Mouse (Mus musculus): ENCODE data around the gene Cyth1.

DNA sequence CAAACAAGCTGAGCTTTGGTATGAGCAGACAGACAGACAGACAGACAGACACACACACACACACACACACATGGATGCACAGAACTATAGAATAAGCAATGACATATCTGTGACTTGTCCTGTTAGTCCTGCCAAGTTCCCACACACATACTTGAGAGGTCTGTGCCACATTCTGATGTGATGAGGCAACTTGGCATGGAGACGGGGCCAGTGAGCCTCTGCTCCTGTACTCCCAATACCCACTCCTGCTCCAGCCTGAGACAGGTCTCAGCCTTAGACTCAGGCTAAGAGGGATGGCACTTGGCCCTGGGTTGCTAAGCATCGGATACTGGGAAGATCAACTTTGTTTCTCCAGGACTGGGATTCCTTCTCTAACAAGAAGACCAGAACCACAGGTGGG lies 87.6 kb downstream of the Cyth1 start:
- no peak for TF ChIP-seq CTCF (conservative IDR thresholded peaks at IDR 0.05 in 1 of 2, IDR thresholded peaks at IDR 0.05 in 1 of 2; ENCODE audit: low read depth in 2 of 2, low read length in 2 of 2)
- no peak for TF ChIP-seq HCFC1 (IDR thresholded peaks at IDR 0.05; ENCODE audit: low read depth, low read length)
- TF ChIP-seq EP300 (IDR thresholded peaks at IDR 0.05; ENCODE audit: low read length): no peak
- no peak for TF ChIP-seq ZNF384 (IDR thresholded peaks at IDR 0.05; ENCODE audit: low read depth, low read length)
- TF ChIP-seq BHLHE40 (IDR thresholded peaks at IDR 0.05; ENCODE audit: low read depth, low read length): no peak
- no peak for TF ChIP-seq MEF2A (IDR thresholded peaks at IDR 0.05; ENCODE audit: borderline replicate concordance, low read depth, low read length)
- TF ChIP-seq TCF12 (IDR thresholded peaks at IDR 0.05; ENCODE audit: low read depth, low read length): no peak
- TF ChIP-seq RCOR1 (conservative IDR thresholded peaks at IDR 0.05; ENCODE audit: low read depth, low read length): no peak
- TF ChIP-seq NRF1 (IDR thresholded peaks at IDR 0.05; ENCODE audit: low read depth, low read length): no peak
- TF ChIP-seq SMC3 (IDR thresholded peaks at IDR 0.05; ENCODE audit: low read depth, low read length): no peak
- TF ChIP-seq ZMIZ1 (IDR thresholded peaks at IDR 0.05; ENCODE audit: low read depth, low read length): no peak; the same call in 1 of the 2 replicates
- no peak for TF ChIP-seq GABPA (IDR thresholded peaks at IDR 0.05; ENCODE audit: insufficient replicate concordance, low read depth, low read length)
- TF ChIP-seq CHD2 (IDR thresholded peaks at IDR 0.05; ENCODE audit: low read length): no peak
- no peak for TF ChIP-seq IRF4 (IDR thresholded peaks at IDR 0.05; ENCODE audit: low read depth, low read length)
